Mouse (Mus musculus) olfactory bulb, adult 2 months (tissue): ENCODE data around the gene Zfp800. TPM values are rescaled to one million over a fixed set of nuclear protein-coding genes. Genes with fewer than 3 reads are reported as not detected.

ENCODE experiments used
- H3K27ac ChIP-seq: fragments of 200-500 bp; 2 replicates; pipeline ENCODE4 v1.5.1; 2012; ENCODE audit warnings: low read depth, low read length; ENCODE audit not compliant: insufficient read depth
- H3K4me1 ChIP-seq: fragments of 200-500 bp; 2 replicates; pipeline ENCODE4 v1.6.1; 2012; ENCODE audit warnings: low read length; ENCODE audit not compliant: control insufficient read depth, insufficient read depth
- H3K4me3 ChIP-seq: fragments of 200-500 bp; 2 replicates; pipeline ENCODE4 v1.5.1; 2012; ENCODE audit warnings: mild to moderate bottlenecking, low read depth, low read length, moderate library complexity; ENCODE audit not compliant: insufficient read depth
- CTCF ChIP-seq: fragments of 200-500 bp; IDR thresholded peaks from 2 replicates; pipeline ENCODE4 v1.5.1; 2012; ENCODE audit warnings: low read depth, mild to moderate bottlenecking, low read length, moderate library complexity; ENCODE audit not compliant: insufficient read depth
- POLR2A ChIP-seq: fragments of 200-500 bp; IDR thresholded peaks from 2 replicates; pipeline ENCODE4 v1.6.1; 2012; ENCODE audit warnings: mild to moderate bottlenecking, low read depth, low read length, moderate library complexity; ENCODE audit not compliant: insufficient read depth
- WGBS: fragments of 180-500 bp; shearing (Covaris S2); methylation state at CpG from one replicate; pipeline ENCODE4 v1.1.7; 2018; 5-methylcytosine and 5-hydroxymethylcytosine counted together
- polyA plus RNA-seq: library from polyadenylated mRNA; stranded (reverse); fragments of >200 nt; gene quantifications from 2 replicates; pipeline ENCODE4 v1.2.4, GENCODE M21; 2012; ENCODE audit warnings: low replicate concordance; ENCODE audit not compliant: missing spikeins, insufficient read depth, insufficient read length

The Zfp800 gene
- polyA plus RNA-seq, 1 experiment: not detected

DNA sequence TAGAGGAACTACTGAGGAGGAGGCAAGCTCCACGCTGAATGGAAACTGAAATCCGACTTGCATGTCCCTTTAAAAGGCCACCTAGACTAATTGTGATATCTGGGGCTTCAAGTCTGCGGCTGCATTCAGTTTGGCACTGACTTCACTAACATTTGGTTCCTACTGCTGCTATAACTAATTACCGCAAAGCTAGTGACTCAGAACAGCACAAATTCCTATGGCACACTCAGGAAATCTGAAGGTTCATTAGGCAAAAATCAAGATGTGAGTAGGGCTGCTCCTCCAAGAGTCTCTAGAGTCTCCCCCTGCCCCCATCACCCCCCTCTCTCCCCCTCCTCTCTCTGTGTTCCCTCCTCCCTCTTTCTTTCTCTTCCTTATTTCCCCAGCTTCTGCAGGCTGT is 194.4 kb downstream of the Zfp800 start:
- TF ChIP-seq POLR2A (no peak), CTCF (no peak)
- WGBS: 11% methylated on average over 4 of the region's 4 CpGs

DNA sequence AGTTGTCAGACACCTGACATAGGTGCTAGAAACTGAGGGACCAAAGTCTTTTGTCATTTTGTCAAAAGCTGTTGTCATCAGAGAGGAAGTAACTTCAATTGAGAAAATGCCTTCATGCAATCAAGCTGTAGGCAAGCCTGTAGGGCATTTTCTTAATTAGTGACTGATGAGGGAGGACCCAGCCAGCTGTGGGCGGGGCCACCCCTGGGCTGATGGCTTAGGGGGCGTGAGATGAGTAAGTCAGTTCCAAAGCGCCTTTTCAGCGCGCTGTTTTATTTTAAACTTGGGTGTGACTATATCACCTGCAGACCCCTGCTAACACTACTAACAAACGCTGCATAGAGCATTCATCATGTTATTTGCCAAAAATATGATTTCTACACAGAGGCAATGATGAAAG is 195.0 kb downstream of the Zfp800 start:
- 30% methylated on average over 6 of the region's 6 CpGs for WGBS
- Histone ChIP-seq H3K4me3 (no peak overlapping the region), H3K4me1 (peaks cover 5% of the 10 kb centered on the region; the same call in 1 of the 2 replicates), H3K27ac (no peak overlapping the region)
- no peak for TF ChIP-seq CTCF
- TF ChIP-seq POLR2A: no peak

More for the DNA sequence above, 194.4 kb downstream of the Zfp800 start:
- peaks cover 5% of the 10 kb centered on the region; the same call in 1 of the 2 replicates for H3K4me1 ChIP-seq
- H3K27ac ChIP-seq: no peak overlapping the region
- H3K4me3 ChIP-seq: no peak overlapping the region

DNA sequence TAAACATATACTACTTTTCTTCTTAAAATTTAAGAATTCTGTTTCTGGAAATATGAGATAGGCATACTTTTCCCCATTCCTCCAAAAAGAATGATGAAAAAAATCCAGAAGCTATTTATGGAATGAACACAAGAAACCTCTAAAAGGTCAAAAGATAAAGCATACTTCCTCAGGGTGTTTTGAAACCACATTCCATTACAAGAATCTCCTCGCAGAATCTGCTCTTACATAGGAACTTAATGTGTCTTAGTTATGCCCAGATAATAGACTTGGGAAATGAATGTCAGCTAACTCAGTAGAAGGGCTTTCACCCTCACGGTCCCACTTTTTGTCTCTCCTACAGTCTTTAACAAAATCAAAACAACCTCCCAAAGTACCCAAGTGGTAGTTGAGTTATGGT is 203.9 kb downstream of the Zfp800 start:
- H3K4me1 ChIP-seq: no peaks in the 10 kb centered on the region
- H3K4me3 ChIP-seq: no peak overlapping the region
- TF ChIP-seq POLR2A (no peak), CTCF (no peak)
- 74% methylated on average over 2 of the region's 2 CpGs for WGBS
- H3K27ac ChIP-seq: no peak overlapping the region

DNA sequence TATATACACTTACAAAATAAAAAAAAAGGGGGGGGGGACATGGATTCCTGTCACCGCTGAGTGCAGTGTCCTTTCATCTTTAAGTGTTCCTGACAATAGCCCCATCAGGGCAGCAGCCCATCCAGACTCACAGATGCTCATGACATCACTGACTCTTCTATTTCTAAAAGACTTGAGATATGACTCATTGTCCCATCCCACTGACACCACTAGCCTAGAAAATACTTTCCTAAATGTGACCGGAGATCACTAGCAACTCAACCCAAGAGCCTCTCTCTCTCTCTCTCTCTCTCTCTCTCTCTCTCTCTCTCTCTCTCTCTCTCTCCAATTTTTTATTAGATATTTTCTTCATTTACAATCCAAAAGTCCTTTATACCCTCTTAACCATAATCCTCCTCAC is 205.9 kb downstream of the Zfp800 start:
- 68% methylated on average over 2 of the region's 2 CpGs for WGBS
- TF ChIP-seq POLR2A (no peak), CTCF (no peak)
- no peak overlapping the region for H3K4me3 ChIP-seq

More for the DNA sequence above, 205.9 kb downstream of the Zfp800 start:
- no peaks in the 10 kb centered on the region for H3K4me1 ChIP-seq
- H3K27ac ChIP-seq: no peak overlapping the region

Other genes starting within 250 kb of the Zfp800 start
- gene Arf5, start 25.6 kb upstream of the Zfp800 start, polyA plus RNA-seq: not detected in 2 replicates
- not detected in 2 replicates for gene Fscn3, start 29.8 kb upstream of the Zfp800 start, polyA plus RNA-seq
- gene Gcc1, start 30.4 kb upstream of the Zfp800 start, polyA plus RNA-seq: not detected in 2 replicates
- not detected in 2 replicates for gene Pax4, start 51.3 kb upstream of the Zfp800 start, polyA plus RNA-seq
- gene Snd1, start 77.1 kb upstream of the Zfp800 start, polyA plus RNA-seq: not detected in 2 replicates